Mouse (Mus musculus) bone marrow macrophage, adult 2 months (primary cell): ENCODE results near the gene Cenpl. TPM values are rescaled to one million over a fixed set of nuclear protein-coding genes. Genes with fewer than 3 reads are reported as not detected.

Experiments used
- H3K27ac ChIP-seq: 2 replicates; pipeline ENCODE4 v1.5.1; 2012; ENCODE audit warnings: low read depth, low read length; ENCODE audit not compliant: insufficient read depth
- H3K4me1 ChIP-seq: 2 replicates; pipeline ENCODE4 v1.6.1; 2012; ENCODE audit warnings: low read length; ENCODE audit not compliant: control insufficient read depth, insufficient read depth
- H3K4me3 ChIP-seq: 2 replicates; pipeline ENCODE4 v1.5.1; 2012; ENCODE audit warnings: mild to moderate bottlenecking, low read length, moderate library complexity; ENCODE audit not compliant: insufficient read depth
- CTCF ChIP-seq: IDR thresholded peaks from 2 replicates; pipeline ENCODE4 v1.5.1; 2012; ENCODE audit warnings: low read depth, mild to moderate bottlenecking, low read length, moderate library complexity
- POLR2A ChIP-seq: IDR thresholded peaks from 2 replicates; pipeline ENCODE4 v1.6.1; 2012; ENCODE audit warnings: mild to moderate bottlenecking, low read depth, low read length, borderline replicate concordance
- polyA plus RNA-seq: library from polyadenylated mRNA; stranded (reverse); fragments of >200 nt; gene quantifications from 2 replicates; pipeline ENCODE4 v1.2.4, GENCODE M21; 2012; ENCODE audit not compliant: missing spikeins, insufficient read depth, insufficient read length

The Cenpl gene
- polyA plus RNA-seq, 1 experiment: 22.1 TPM

GRCm38 (mm10) chr1:161035281-161035785 is 35.2 kb upstream of the Cenpl start:
- Histone ChIP-seq H3K27ac (peak overlapping the region; percentile 86), H3K4me1 (peaks cover 3% of the 10 kb centered on the region; the same call in 1 of the 2 replicates), H3K4me3 (peak overlapping the region; percentile 89)
- TF ChIP-seq CTCF (no peak), POLR2A (no peak)

GRCm38 (mm10) chr1:161035786-161036404 is 34.6 kb upstream of the Cenpl start:
- Histone ChIP-seq H3K27ac (peak overlapping the region; percentile 86), H3K4me1 (peaks cover 3% of the 10 kb centered on the region; the same call in 1 of the 2 replicates), H3K4me3 (peak overlapping the region; percentile 89)
- TF ChIP-seq CTCF (no peak), POLR2A (no peak)

- peak overlapping the region; percentile 86 for H3K27ac ChIP-seq
- no peak for TF ChIP-seq POLR2A
- no peak for TF ChIP-seq CTCF
- peak overlapping the region; percentile 89 for H3K4me3 ChIP-seq
- peaks cover 3% of the 10 kb centered on the region; the same call in 1 of the 2 replicates for H3K4me1 ChIP-seq
Measured at GRCm38 (mm10) chr1:161036411-161036841, 34.1 kb upstream of the Cenpl start.

- Histone ChIP-seq H3K4me1 (peaks cover 3% of the 10 kb centered on the region; the same call in 1 of the 2 replicates), H3K4me3 (peak overlapping the region; percentile 89), H3K27ac (peak overlapping the region; percentile 26; the same call in 1 of the 2 replicates)
- TF ChIP-seq POLR2A (no peak), CTCF (no peak)
Measured at GRCm38 (mm10) chr1:161037026-161037425, 33.5 kb upstream of the Cenpl start.

DNA sequence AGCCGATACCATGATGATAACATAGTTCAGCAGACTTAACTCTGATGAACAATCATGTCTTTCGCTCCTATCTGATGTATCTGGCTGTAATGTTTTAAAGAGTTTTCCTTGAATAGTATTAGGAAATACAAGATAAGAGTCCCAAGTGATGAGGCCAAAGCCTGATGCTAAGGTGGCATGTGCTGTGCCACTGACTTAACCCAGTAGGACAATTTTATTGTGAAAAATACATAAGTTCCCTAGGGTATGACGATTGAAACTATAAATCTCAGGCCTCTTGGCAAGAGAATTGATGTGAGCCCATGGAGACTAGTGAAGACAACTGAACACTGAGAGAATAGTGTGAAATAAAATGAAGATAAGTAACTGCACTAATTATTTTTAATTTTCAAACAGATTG is 32.9 kb upstream of the Cenpl start:
- Histone ChIP-seq H3K4me1 (peaks cover 3% of the 10 kb centered on the region; the same call in 1 of the 2 replicates), H3K27ac (peak overlapping the region; percentile 23; the same call in 1 of the 2 replicates), H3K4me3 (peak overlapping the region; percentile 16; the same call in 1 of the 2 replicates)
- no peak for TF ChIP-seq CTCF
- no peak for TF ChIP-seq POLR2A

DNA sequence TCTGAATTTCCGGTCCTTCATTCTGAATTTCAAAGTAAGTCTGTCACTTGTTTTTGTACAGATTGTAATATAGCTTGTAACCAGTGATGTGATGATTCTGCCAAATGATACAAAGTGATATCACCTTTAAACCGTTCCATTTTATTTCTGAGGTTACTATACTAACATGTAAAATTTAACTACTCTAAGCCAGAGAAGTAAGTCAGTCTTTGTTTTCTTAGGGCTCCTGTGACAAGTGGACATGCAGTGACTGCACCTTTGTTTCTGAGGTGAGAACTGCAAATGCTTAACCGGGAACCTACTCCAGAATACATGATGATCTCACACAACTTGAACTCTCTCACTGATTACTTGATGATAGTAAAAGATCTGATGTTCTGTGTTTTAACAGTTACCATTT is 32.5 kb upstream of the Cenpl start:
- Histone ChIP-seq H3K4me1 (peaks cover 3% of the 10 kb centered on the region; the same call in 1 of the 2 replicates), H3K27ac (no peak overlapping the region), H3K4me3 (0 out of 2 replicates have a peak overlapping the region, but pooled peaks have one; percentile 7)
- TF ChIP-seq CTCF: no peak
- no peak for TF ChIP-seq POLR2A

- TF ChIP-seq CTCF: no peak
- no peak for TF ChIP-seq POLR2A
- Histone ChIP-seq H3K27ac (no peak overlapping the region), H3K4me3 (no peak overlapping the region)
Measured at GRCm38 (mm10) chr1:161038968-161039721, 31.4 kb upstream of the Cenpl start.

DNA sequence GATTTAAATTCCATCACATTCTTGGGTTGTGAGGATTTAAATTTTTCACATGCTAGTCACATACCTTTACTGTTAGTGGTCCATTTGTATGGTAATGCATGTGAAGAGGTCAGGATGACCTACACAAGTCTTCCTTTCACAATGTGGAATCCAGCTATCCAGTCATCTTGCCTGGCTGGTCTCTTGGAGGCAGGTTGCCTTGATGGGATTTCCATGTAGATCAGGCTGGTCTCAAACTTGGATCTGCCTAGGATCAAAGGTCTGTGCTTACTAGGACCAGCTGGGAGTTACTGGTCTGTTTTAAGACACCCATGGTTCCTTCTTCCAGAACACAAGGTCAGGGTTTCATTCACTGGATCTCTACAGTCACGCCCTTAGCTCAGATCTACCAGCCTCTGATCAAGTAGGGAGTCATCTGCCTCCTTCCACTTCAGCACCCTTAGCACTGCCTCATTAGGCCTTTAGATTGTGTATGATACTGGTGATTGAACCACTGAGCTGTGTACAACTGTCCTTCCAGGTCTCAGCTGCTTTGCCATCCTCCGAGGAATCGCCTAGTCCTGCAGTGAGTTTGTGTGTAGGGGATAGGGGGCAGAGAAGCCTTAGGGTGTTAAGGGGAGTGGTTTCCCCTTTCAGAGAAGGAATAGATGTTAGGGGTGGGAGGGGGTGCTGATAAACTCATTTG is 30.6 kb upstream of the Cenpl start:
- Histone ChIP-seq H3K4me3 (no peak overlapping the region), H3K4me1 (no peaks in the 10 kb centered on the region), H3K27ac (peak overlapping the region; percentile 14)
- no peak for TF ChIP-seq CTCF
- no peak for TF ChIP-seq POLR2A

More at GRCm38 (mm10) chr1:161038968-161039721, 31.4 kb upstream of the Cenpl start:
- no peaks in the 10 kb centered on the region for H3K4me1 ChIP-seq

DNA sequence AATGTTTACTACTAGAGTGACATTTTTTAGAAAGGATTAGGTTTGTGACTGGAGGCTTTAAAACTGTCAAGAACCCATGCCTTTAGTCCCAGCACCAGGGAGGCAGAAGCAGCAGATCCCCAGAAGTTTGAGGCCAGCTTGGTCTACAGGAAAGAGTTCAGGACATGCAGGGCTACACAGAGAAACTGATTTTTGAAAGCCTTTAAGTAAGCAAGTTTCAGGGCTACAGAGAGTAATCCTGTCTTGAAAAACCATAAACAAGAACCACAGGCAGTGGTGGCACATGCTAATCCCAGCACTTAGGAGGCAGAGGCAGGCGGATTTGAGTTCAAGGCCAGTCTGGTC is 30.1 kb upstream of the Cenpl start:
- Histone ChIP-seq H3K4me1 (no peaks in the 10 kb centered on the region), H3K4me3 (no peak overlapping the region), H3K27ac (peak overlapping the region; percentile 4; the same call in 1 of the 2 replicates)
- TF ChIP-seq CTCF: no peak
- no peak for TF ChIP-seq POLR2A
